Mouse (Mus musculus) spleen, adult 2 months (tissue): Measurements from ENCODE around the gene Tmcc1.

Experiments used
- CTCF ChIP-seq: fragments of 200-500 bp; IDR thresholded peaks from 2 replicates; pipeline ENCODE4 v1.5.1; 2011; ENCODE audit warnings: mild to moderate bottlenecking, inconsistent platforms; ENCODE audit not compliant: insufficient read depth, insufficient read length, insufficient replicate concordance; ENCODE audit errors: extremely low read depth
- POLR2A ChIP-seq: fragments of 200-500 bp; IDR thresholded peaks from 2 replicates; pipeline ENCODE4 v1.6.1; 2011; ENCODE audit warnings: low read depth, low read length, inconsistent platforms

DNA sequence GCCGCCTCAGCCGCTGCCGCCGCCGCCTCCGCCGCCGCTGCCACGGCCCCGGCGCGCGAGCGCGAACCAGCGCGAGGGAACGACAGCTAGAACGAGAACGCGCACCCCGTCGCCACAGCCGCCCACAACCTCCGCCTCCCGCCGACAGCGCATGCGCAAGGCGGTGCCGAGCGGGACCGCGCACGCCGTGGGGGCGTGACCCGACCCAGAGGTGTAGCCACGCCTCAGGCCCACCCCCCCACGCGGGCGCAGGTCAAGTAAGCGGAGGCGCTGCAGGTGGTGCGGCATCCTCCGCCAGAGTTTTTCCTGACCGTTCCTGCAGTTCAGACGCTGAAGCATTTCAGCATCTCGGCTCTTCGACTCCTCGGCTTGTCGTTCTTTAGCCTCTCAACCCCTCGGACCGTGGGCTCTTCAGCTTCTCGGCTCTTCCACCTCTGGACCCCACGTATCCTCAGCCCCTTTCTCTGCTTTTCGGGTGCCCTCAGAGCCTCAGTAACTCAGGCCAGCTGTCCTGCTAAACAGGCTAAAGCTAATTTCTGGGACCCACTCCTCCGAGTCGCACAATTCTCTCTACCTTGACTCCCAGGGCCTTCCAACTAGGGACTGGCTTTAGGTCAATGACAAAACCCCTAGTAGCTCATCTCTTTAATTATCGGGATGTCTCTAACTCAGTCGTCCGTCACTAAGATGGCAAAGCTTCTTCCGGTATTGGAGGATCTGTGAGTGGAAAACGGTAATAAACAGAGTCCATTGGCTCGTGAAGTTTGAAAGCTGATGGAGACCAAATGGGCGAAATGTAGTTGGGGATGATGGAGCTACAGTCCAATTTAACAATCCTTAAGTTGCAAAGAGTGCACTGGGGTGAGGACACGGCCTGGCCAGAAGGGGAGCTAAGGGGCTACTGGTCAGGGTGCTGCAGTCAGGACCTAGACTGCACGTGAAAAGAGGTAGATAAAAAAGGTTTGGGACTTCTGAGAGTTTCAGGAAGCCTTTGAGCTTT is at the start of gene Tmcc1:
- peak; percentile 17; the same call in 1 of the 2 replicates for TF ChIP-seq POLR2A
- no peak for TF ChIP-seq CTCF
